Mouse (Mus musculus) monocyte, adult 5-6 weeks (primary cell): ENCODE data around the gene Ubr7. TPM values are rescaled to one million over a fixed set of nuclear protein-coding genes. Genes with fewer than 3 reads are reported as not detected.
A peak's percentile ranks its signal among the peaks of the same experiment; 100 is the strongest.

Source experiments
- ATAC-seq: fragments of 153-309, 156-312 bp; replicated peaks from 2 replicates; pipeline ENCODE4 v1.8.0; 2017; ENCODE audit warnings: mild to moderate bottlenecking; ENCODE audit not compliant: low TSS enrichment, insufficient number of reproducible peaks, severe bottlenecking, poor library complexity, low FRiP score
- total RNA-seq: library from RNA; stranded (forward); fragments of 200-1000, 200-491, 200-594 nt; gene quantifications from 3 replicates; pipeline ENCODE4 v1.2.3, GENCODE M21; 2017

Gene Ubr7
- 26.8 to 31.2 TPM (median 27.0 TPM) in 3 replicates for total RNA-seq

- ATAC-seq: peak; percentile 94
Measured at GRCm38 (mm10) chr12:102757689-102758402, at the start of gene Ubr7, which contains the start of the genes Gm28051 and Gon7. TSS of gene Ubr7 (plus strand) at chr12:102757967. TSS of gene Gm28051 (minus strand) at chr12:102757765. TSS of gene Gon7 (minus strand) at chr12:102757803.

GRCm38 (mm10) chr12:102708220-102708619 is 49.5 kb upstream of the Ubr7 start:
- no peak for ATAC-seq

GRCm38 (mm10) chr12:102709896-102710295 is 47.9 kb upstream of the Ubr7 start:
- no peak for ATAC-seq

GRCm38 (mm10) chr12:102710851-102711375 is 46.9 kb upstream of the Ubr7 start:
- no peak for ATAC-seq

GRCm38 (mm10) chr12:102713153-102713865 is 44.5 kb upstream of the Ubr7 start:
- ATAC-seq: 0 out of 2 replicates have a peak, but pooled peaks have one; percentile 36

- no peak for ATAC-seq
Measured at GRCm38 (mm10) chr12:102714116-102714515, 43.7 kb upstream of the Ubr7 start.

- ATAC-seq: no peak
Measured at GRCm38 (mm10) chr12:102714654-102715395, 42.9 kb upstream of the Ubr7 start.

- ATAC-seq: peak; percentile 59; the same call in 1 of the 2 replicates
Measured at GRCm38 (mm10) chr12:102719552-102720315, 38.0 kb upstream of the Ubr7 start.

GRCm38 (mm10) chr12:102722451-102722850 is 35.3 kb upstream of the Ubr7 start:
- no peak for ATAC-seq

- no peak for ATAC-seq
Measured at GRCm38 (mm10) chr12:102722966-102723365, 34.8 kb upstream of the Ubr7 start.

- no peak for ATAC-seq
Measured at GRCm38 (mm10) chr12:102723861-102724260, 33.9 kb upstream of the Ubr7 start.

GRCm38 (mm10) chr12:102725146-102725545 is 32.6 kb upstream of the Ubr7 start:
- ATAC-seq: no peak

- ATAC-seq: no peak
Measured at GRCm38 (mm10) chr12:102725761-102726175, 32.0 kb upstream of the Ubr7 start.

GRCm38 (mm10) chr12:102729855-102730797 is 27.6 kb upstream of the Ubr7 start:
- peak; percentile 54; the same call in 1 of the 2 replicates for ATAC-seq

- no peak for ATAC-seq
Measured at GRCm38 (mm10) chr12:102730798-102731619, 26.8 kb upstream of the Ubr7 start.

- peak; percentile 85 for ATAC-seq
Measured at GRCm38 (mm10) chr12:102733381-102733780, 24.4 kb upstream of the Ubr7 start.
